In genomic region chr8:109780548-109780947, GRCm38 (mm10) we compare ENCODE assay signal across 9 mouse cellular contexts. TPM values are rescaled to one million over a fixed set of nuclear protein-coding genes. Genes with fewer than 3 reads are reported as not detected.
DNase-seq lines count a peak whose midpoint lies in the region; ATAC-seq and TF ChIP-seq lines count a peak whose summit lies in the region.
"Had no signal": no experiment of that assay in that cellular context is flagged by ENCODE, and none has a peak within 500 bp of the region (broad histone marks: within the 10 kb centered on the region; RNA-seq: fewer than 3 reads in every experiment).

No protein-coding gene starts in this region.

- peaks cover 18% of the 10 kb centered on the region for H3K4me1 ChIP-seq in kidney, embryonic 16.5 days (ENCODE audit: insufficient read depth, low read length)
- peaks cover 11% of the 10 kb centered on the region for H3K4me1 ChIP-seq in embryonic facial prominence, embryonic 12.5 days
- H3K4me1 ChIP-seq in hindbrain, embryonic 14.5 days (replicated peaks; ENCODE audit: control insufficient read depth, insufficient read depth, low read length) = peaks cover 14% of the 10 kb centered on the region
- 0 out of 2 replicates have a peak, but pooled peaks cover 5% of the 10 kb centered on the region for H3K4me1 ChIP-seq in midbrain, postnatal 0 days (ENCODE audit: insufficient read depth, low read length)

- H3K27me3 ChIP-seq in kidney, embryonic 16.5 days (ENCODE audit: insufficient read depth, low read length) = no peaks in the 10 kb centered on the region
- H3K27me3 ChIP-seq in embryonic facial prominence, embryonic 12.5 days = no peaks in the 10 kb centered on the region
- no peaks in the 10 kb centered on the region for H3K27me3 ChIP-seq in hindbrain, embryonic 14.5 days (ENCODE audit: control insufficient read depth, insufficient read depth, low read length)
- no peaks in the 10 kb centered on the region for H3K27me3 ChIP-seq in midbrain, postnatal 0 days (ENCODE audit: insufficient read depth, low read length)
- H3K27me3 ChIP-seq: Patski had no signal

- H3K4me3 ChIP-seq in kidney, embryonic 16.5 days (ENCODE audit: low read length) = no peak overlapping the region
- H3K4me3 ChIP-seq in embryonic facial prominence, embryonic 12.5 days = no peak overlapping the region
- no peak overlapping the region for H3K4me3 ChIP-seq in hindbrain, embryonic 14.5 days (replicated peaks; ENCODE audit: low read length)
- no peak overlapping the region for H3K4me3 ChIP-seq in midbrain, postnatal 0 days (ENCODE audit: low read depth, low read length)

- H3K36me3 ChIP-seq in kidney, embryonic 16.5 days (ENCODE audit: insufficient read depth, low read length) = no peaks in the 10 kb centered on the region
- no peaks in the 10 kb centered on the region for H3K36me3 ChIP-seq in embryonic facial prominence, embryonic 12.5 days
- H3K36me3 ChIP-seq in hindbrain, embryonic 14.5 days (replicated peaks; ENCODE audit: control insufficient read depth, insufficient read depth) = no peaks in the 10 kb centered on the region
- H3K36me3 ChIP-seq in midbrain, postnatal 0 days (ENCODE audit: insufficient read depth, low read length) = no peaks in the 10 kb centered on the region

- H3K27ac ChIP-seq in kidney, embryonic 16.5 days (ENCODE audit: low read length) = no peak overlapping the region
- H3K27ac ChIP-seq in embryonic facial prominence, embryonic 12.5 days = no peak overlapping the region
- no peak overlapping the region for H3K27ac ChIP-seq in hindbrain, embryonic 14.5 days
- H3K27ac ChIP-seq in midbrain, postnatal 0 days (ENCODE audit: low read depth, low read length) = no peak overlapping the region

- DNase-seq in kidney, postnatal 14 days = no peak
- DNase-seq in hindbrain, embryonic 14.5 days (ENCODE audit: low spot score) = no peak
- DNase-seq in midbrain, postnatal 0 days (ENCODE audit: low spot score) = no peak
- DNase-seq in adrenal gland, adult 18-20 months (ENCODE audit: low spot score in 2 of 2) = no peak
- DNase-seq: lung, postnatal 10 days had no signal

- H3K9ac ChIP-seq in kidney, embryonic 16.5 days (replicated peaks; ENCODE audit: low read length) = no peak overlapping the region
- H3K9ac ChIP-seq in embryonic facial prominence, embryonic 12.5 days = no peak overlapping the region
- H3K9ac ChIP-seq in hindbrain, embryonic 14.5 days = no peak overlapping the region
- no peak overlapping the region for H3K9ac ChIP-seq in midbrain, postnatal 0 days (replicated peaks; ENCODE audit: low read length, poor library complexity, severe bottlenecking)

- 65% methylated on average over 4 of the region's 4 CpGs for WGBS in kidney, embryonic 16.5 days
- WGBS in embryonic facial prominence, embryonic 12.5 days = 79% methylated on average over 4 of the region's 4 CpGs
- 74% methylated on average over 4 of the region's 4 CpGs for WGBS in hindbrain, embryonic 14.5 days
- 67% methylated on average over 4 of the region's 4 CpGs for WGBS in midbrain, postnatal 0 days

- ATAC-seq in kidney, embryonic 16.5 days (ENCODE audit: low FRiP score, low TSS enrichment) = no peak
- ATAC-seq in embryonic facial prominence, embryonic 12.5 days (ENCODE audit: insufficient number of reproducible peaks, insufficient read depth, low FRiP score, low TSS enrichment) = no peak
- ATAC-seq in hindbrain, embryonic 14.5 days (ENCODE audit: low FRiP score) = no peak
- no peak for ATAC-seq in midbrain, postnatal 0 days (ENCODE audit: low FRiP score)
- no peak for ATAC-seq in megakaryocyte progenitor cell, adult 5-6 weeks (replicated peaks; ENCODE audit: poor library complexity)
- ATAC-seq: Patski had no signal

- TF ChIP-seq CTCF in midbrain, postnatal 0 days (IDR thresholded peaks at IDR 0.05) = no peak

- no peaks in the 10 kb centered on the region for H3K9me3 ChIP-seq in kidney, embryonic 16.5 days (ENCODE audit: low read length)
- no peaks in the 10 kb centered on the region for H3K9me3 ChIP-seq in embryonic facial prominence, embryonic 12.5 days
- H3K9me3 ChIP-seq in hindbrain, embryonic 14.5 days (ENCODE audit: control insufficient read depth, low read length) = no peaks in the 10 kb centered on the region
- H3K9me3 ChIP-seq in midbrain, postnatal 0 days (ENCODE audit: low read length) = no peaks in the 10 kb centered on the region

- H3K4me2 ChIP-seq in kidney, embryonic 16.5 days (replicated peaks; ENCODE audit: low read depth, low read length) = peak overlapping the region; percentile 98
- peak overlapping the region; percentile 68 for H3K4me2 ChIP-seq in embryonic facial prominence, embryonic 12.5 days (replicated peaks)
- peak overlapping the region; percentile 98 for H3K4me2 ChIP-seq in hindbrain, embryonic 14.5 days (replicated peaks)
- H3K4me2 ChIP-seq in midbrain, postnatal 0 days (ENCODE audit: low read depth, low read length, poor library complexity, severe bottlenecking) = peak overlapping the region; percentile 20; the same call in 1 of the 2 replicates

RNA-seq across cellular contexts. Expression of gene Ap1g1, which starts 2.2 kb away (rescaled TPM):
- 46.6 and 53.6 TPM in 2 replicates for polyA plus RNA-seq in kidney, embryonic 16.5 days (2015; fragmentation: Nextera tagmentation; extraction: Ambion mirVana)
- polyA plus RNA-seq in embryonic facial prominence, embryonic 12.5 days (2016; fragmentation: Nextera tagmentation; extraction: Ambion mirVana) = 52.9 and 54.4 TPM in 2 replicates
- polyA plus RNA-seq in hindbrain, embryonic 14.5 days (2014; fragmentation: Nextera tagmentation; extraction: Ambion mirVana) = 39.1 and 46.5 TPM in 2 replicates
- 74.4 and 94.0 TPM in 2 replicates for total RNA-seq in midbrain, postnatal 0 days (2014; rRNA removed)
- 32.8 and 40.2 TPM in 2 replicates for polyA plus RNA-seq in midbrain, postnatal 0 days (2015; fragmentation: Nextera tagmentation; extraction: Ambion mirVana)
- 10 to 100 TPM; 81.8 to 90.5 TPM for total RNA-seq in adrenal gland, adult 18-20 months (2021)
- 87.8 and 95.1 TPM in 2 replicates for total RNA-seq in megakaryocyte progenitor cell, adult 5-6 weeks (2015)
- 61.5 and 67.1 TPM in 2 replicates for total RNA-seq in megakaryocyte progenitor cell, adult 5-6 weeks (2017)

RNA-seq across cellular contexts. Expression of gene Atxn1l, which starts 43.0 kb away (rescaled TPM):
- 7.5 and 9.3 TPM in 2 replicates for polyA plus RNA-seq in kidney, embryonic 16.5 days (2015; fragmentation: Nextera tagmentation; extraction: Ambion mirVana)
- 9.3 and 9.6 TPM in 2 replicates for polyA plus RNA-seq in embryonic facial prominence, embryonic 12.5 days (2016; fragmentation: Nextera tagmentation; extraction: Ambion mirVana)
- polyA plus RNA-seq in hindbrain, embryonic 14.5 days (2014; fragmentation: Nextera tagmentation; extraction: Ambion mirVana) = 4.6 TPM in 2 replicates
- 12.4 and 16.9 TPM in 2 replicates for total RNA-seq in midbrain, postnatal 0 days (2014; rRNA removed)
- 1.8 and 3.9 TPM in 2 replicates for polyA plus RNA-seq in midbrain, postnatal 0 days (2015; fragmentation: Nextera tagmentation; extraction: Ambion mirVana)
- 10 to 100 TPM; 36.1 to 41.2 TPM for total RNA-seq in adrenal gland, adult 18-20 months (2021)
- 8.7 and 16.2 TPM in 2 replicates for total RNA-seq in megakaryocyte progenitor cell, adult 5-6 weeks (2015)
- total RNA-seq in megakaryocyte progenitor cell, adult 5-6 weeks (2017) = 13.7 and 14.7 TPM in 2 replicates

Comparison
In these comparisons a context has a peak if more than half of its experiments do, and no peak if none do; other contexts are left out.
1. H3K4me2 ChIP-seq: peak in every context shown above with its lines; median percentile 98 in kidney, embryonic 16.5 days; 98 in hindbrain, embryonic 14.5 days; 68 in embryonic facial prominence, embryonic 12.5 days; 20 in midbrain, postnatal 0 days.